Mouse (Mus musculus): ENCODE results near the gene Fbxl16.

GRCm38 (mm10) chr17:25860832-25861703 lies 52.2 kb downstream of the Fbxl16 start, which contains the start of gene Wdr90:
- TF ChIP-seq POLR2A (IDR thresholded peaks at IDR 0.05; ENCODE audit: low read depth, low read length) (peak; percentile 72), CTCF (IDR thresholded peaks at IDR 0.05; ENCODE audit: borderline replicate concordance, insufficient read depth, low read length) (no peak)

Measured in embryonic fibroblast, embryonic 13.5 days (primary cell).